Mouse (Mus musculus): Measurements from ENCODE around the gene Smg6. TPM values are rescaled to one million over a fixed set of nuclear protein-coding genes. Genes with fewer than 3 reads are reported as not detected.

The Smg6 gene
- polyA plus RNA-seq, 1 experiment from 2014 or later: 20.7 TPM

- H3K9me3 ChIP-seq (ENCODE audit: control insufficient read depth, low read length): no peaks in the 10 kb centered on the region
- no peaks in the 10 kb centered on the region for H3K36me3 ChIP-seq (ENCODE audit: control insufficient read depth, insufficient read depth, low read length)
- 77% methylated on average over 7 of the region's 7 CpGs for WGBS
- no peak overlapping the region for H3K9ac ChIP-seq (ENCODE audit: low read depth, low read length)
- no peak overlapping the region for H3K27ac ChIP-seq (ENCODE audit: low read depth, low read length)
- H3K4me2 ChIP-seq (replicated peaks; ENCODE audit: low read depth, low read length): no peak overlapping the region
- ATAC-seq (ENCODE audit: low FRiP score) (no peak), DNase-seq (ENCODE audit: low spot score) (no peak)
- H3K4me3 ChIP-seq (ENCODE audit: low read depth, low read length): no peak overlapping the region
- no peaks in the 10 kb centered on the region for H3K4me1 ChIP-seq (replicated peaks; ENCODE audit: control insufficient read depth, insufficient read depth, low read length)
- H3K27me3 ChIP-seq (ENCODE audit: control insufficient read depth, insufficient read depth, low read length): no peaks in the 10 kb centered on the region
These were observed 89.8 kb downstream of the Smg6 start for GRCm38 (mm10) chr11:75015453-75015871.

- no peaks in the 10 kb centered on the region for H3K27me3 ChIP-seq (ENCODE audit: control insufficient read depth, insufficient read depth, low read length)
- H3K36me3 ChIP-seq (ENCODE audit: control insufficient read depth, insufficient read depth, low read length): no peaks in the 10 kb centered on the region
- H3K9me3 ChIP-seq (ENCODE audit: control insufficient read depth, low read length): no peaks in the 10 kb centered on the region
- no peak overlapping the region for H3K4me2 ChIP-seq (replicated peaks; ENCODE audit: low read depth, low read length)
- no peak overlapping the region for H3K9ac ChIP-seq (ENCODE audit: low read depth, low read length)
- 94% methylated on average over 5 of the region's 5 CpGs for WGBS
- no peak overlapping the region for H3K27ac ChIP-seq (ENCODE audit: low read depth, low read length)
- DNase-seq (ENCODE audit: low spot score): no peak
- H3K4me1 ChIP-seq (replicated peaks; ENCODE audit: control insufficient read depth, insufficient read depth, low read length): no peaks in the 10 kb centered on the region
- no peak overlapping the region for H3K4me3 ChIP-seq (ENCODE audit: low read depth, low read length)
- ATAC-seq (ENCODE audit: low FRiP score): no peak
These were observed 90.8 kb downstream of the Smg6 start for GRCm38 (mm10) chr11:75016309-75016860.

DNA sequence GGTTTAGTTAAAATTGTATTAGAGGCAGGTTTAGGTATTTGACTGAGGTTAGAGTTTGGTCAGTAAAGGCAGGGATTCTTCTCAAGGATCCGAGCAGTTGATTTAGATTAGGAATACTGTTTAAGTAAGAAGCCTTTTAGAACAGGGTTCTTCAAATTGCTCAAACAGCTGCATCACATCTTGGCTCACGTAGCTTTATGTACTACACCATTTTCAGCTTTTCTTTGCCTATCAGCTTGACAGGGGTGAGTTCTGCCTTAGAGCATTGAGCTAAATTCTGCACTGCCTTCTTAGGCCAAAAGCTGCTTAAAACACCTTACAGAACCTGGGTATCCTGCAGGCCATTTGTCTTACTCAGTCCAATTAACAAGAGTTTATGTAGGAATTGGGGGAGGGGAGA, 92.2 kb downstream of the Smg6 start:
- no peak overlapping the region for H3K9ac ChIP-seq (ENCODE audit: low read depth, low read length)

DNA sequence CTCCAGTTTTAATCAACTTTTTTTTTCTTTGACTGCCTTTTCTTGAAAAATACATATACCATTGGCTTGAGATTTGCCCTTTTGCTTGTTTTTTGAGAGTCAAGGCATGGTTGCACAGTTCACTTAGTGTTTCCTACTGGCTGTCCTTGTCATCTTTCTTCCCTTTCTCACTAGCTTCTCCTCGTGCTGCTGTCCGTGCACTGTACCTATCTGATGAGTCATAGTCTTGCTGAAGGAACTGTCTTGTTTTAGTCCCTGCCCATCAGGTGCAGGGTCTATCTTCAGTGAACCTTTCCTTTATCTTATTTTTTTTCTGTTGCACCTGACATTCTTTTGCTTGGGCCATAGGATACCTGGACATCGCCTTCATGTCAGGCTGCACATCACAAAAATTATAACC, 101.4 kb downstream of the Smg6 start:
- 92% methylated on average over 3 of the region's 3 CpGs for WGBS
- Histone ChIP-seq H3K4me3 (ENCODE audit: low read depth, low read length) (no peak overlapping the region), H3K27ac (ENCODE audit: low read depth, low read length) (no peak overlapping the region), H3K4me1 (replicated peaks; ENCODE audit: control insufficient read depth, insufficient read depth, low read length) (no peaks in the 10 kb centered on the region), H3K36me3 (ENCODE audit: control insufficient read depth, insufficient read depth, low read length) (no peaks in the 10 kb centered on the region), H3K4me2 (replicated peaks; ENCODE audit: low read depth, low read length) (no peak overlapping the region), H3K9me3 (ENCODE audit: control insufficient read depth, low read length) (no peaks in the 10 kb centered on the region), H3K9ac (ENCODE audit: low read depth, low read length) (no peak overlapping the region), H3K27me3 (ENCODE audit: control insufficient read depth, insufficient read depth, low read length) (no peaks in the 10 kb centered on the region)
- no peak for DNase-seq (ENCODE audit: low spot score)
- no peak for ATAC-seq (ENCODE audit: low FRiP score)

More for the DNA sequence above, 92.2 kb downstream of the Smg6 start:
- 95% methylated on average over 2 of the region's 2 CpGs for WGBS
- H3K27ac ChIP-seq (ENCODE audit: low read depth, low read length): no peak overlapping the region
- no peak for DNase-seq (ENCODE audit: low spot score)
- no peaks in the 10 kb centered on the region for H3K9me3 ChIP-seq (ENCODE audit: control insufficient read depth, low read length)
- no peak overlapping the region for H3K4me3 ChIP-seq (ENCODE audit: low read depth, low read length)
- no peak overlapping the region for H3K4me2 ChIP-seq (replicated peaks; ENCODE audit: low read depth, low read length)
- no peaks in the 10 kb centered on the region for H3K36me3 ChIP-seq (ENCODE audit: control insufficient read depth, insufficient read depth, low read length)
- no peaks in the 10 kb centered on the region for H3K27me3 ChIP-seq (ENCODE audit: control insufficient read depth, insufficient read depth, low read length)
- no peaks in the 10 kb centered on the region for H3K4me1 ChIP-seq (replicated peaks; ENCODE audit: control insufficient read depth, insufficient read depth, low read length)
- ATAC-seq (ENCODE audit: low FRiP score): no peak

GRCm38 (mm10) chr11:75027616-75028015, 102.0 kb downstream of the Smg6 start:
- DNase-seq (ENCODE audit: low spot score): no peak
- 88% methylated on average over 2 of the region's 2 CpGs for WGBS
- no peaks in the 10 kb centered on the region for H3K4me1 ChIP-seq (replicated peaks; ENCODE audit: control insufficient read depth, insufficient read depth, low read length)
- no peaks in the 10 kb centered on the region for H3K27me3 ChIP-seq (ENCODE audit: control insufficient read depth, insufficient read depth, low read length)
- H3K36me3 ChIP-seq (ENCODE audit: control insufficient read depth, insufficient read depth, low read length): no peaks in the 10 kb centered on the region
- H3K9ac ChIP-seq (ENCODE audit: low read depth, low read length): no peak overlapping the region
- H3K27ac ChIP-seq (ENCODE audit: low read depth, low read length): no peak overlapping the region
- no peak overlapping the region for H3K4me3 ChIP-seq (ENCODE audit: low read depth, low read length)
- H3K9me3 ChIP-seq (ENCODE audit: control insufficient read depth, low read length): no peaks in the 10 kb centered on the region
- no peak for ATAC-seq (ENCODE audit: low FRiP score)
- H3K4me2 ChIP-seq (replicated peaks; ENCODE audit: low read depth, low read length): no peak overlapping the region

- WGBS: 70% methylated on average over 2 of the region's 2 CpGs
- no peaks in the 10 kb centered on the region for H3K4me1 ChIP-seq (replicated peaks; ENCODE audit: control insufficient read depth, insufficient read depth, low read length)
- no peak overlapping the region for H3K4me2 ChIP-seq (replicated peaks; ENCODE audit: low read depth, low read length)
- no peaks in the 10 kb centered on the region for H3K36me3 ChIP-seq (ENCODE audit: control insufficient read depth, insufficient read depth, low read length)
- H3K27me3 ChIP-seq (ENCODE audit: control insufficient read depth, insufficient read depth, low read length): no peaks in the 10 kb centered on the region
- no peaks in the 10 kb centered on the region for H3K9me3 ChIP-seq (ENCODE audit: control insufficient read depth, low read length)
- no peak overlapping the region for H3K27ac ChIP-seq (ENCODE audit: low read depth, low read length)
- ATAC-seq (ENCODE audit: low FRiP score) (no peak), DNase-seq (ENCODE audit: low spot score) (no peak)
- H3K9ac ChIP-seq (ENCODE audit: low read depth, low read length): no peak overlapping the region
- no peak overlapping the region for H3K4me3 ChIP-seq (ENCODE audit: low read depth, low read length)
These were observed 105.6 kb downstream of the Smg6 start for GRCm38 (mm10) chr11:75031251-75031650.

DNA sequence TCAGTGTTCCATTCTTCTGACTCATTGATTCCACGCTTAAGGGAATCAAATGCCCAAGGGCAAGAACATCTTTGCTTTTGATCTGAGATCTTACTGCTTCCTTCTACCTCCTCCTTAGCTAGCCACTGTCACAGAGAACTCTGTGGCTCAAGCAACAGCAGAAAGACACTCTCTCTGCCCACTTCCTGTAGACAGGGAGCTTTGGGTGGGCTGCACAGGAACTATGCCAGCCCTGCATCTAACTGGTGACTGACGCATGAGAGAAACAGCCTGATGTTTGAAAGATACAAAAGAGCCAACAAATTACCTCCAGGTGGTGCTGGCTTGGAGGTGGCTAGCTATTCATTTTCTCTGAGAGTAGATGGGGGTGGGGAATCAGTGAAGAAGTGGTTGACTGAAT, 107.3 kb downstream of the Smg6 start:
- no peak for ATAC-seq (ENCODE audit: low FRiP score)
- WGBS: 84% methylated on average over 2 of the region's 2 CpGs
- Histone ChIP-seq H3K4me1 (replicated peaks; ENCODE audit: control insufficient read depth, insufficient read depth, low read length) (no peaks in the 10 kb centered on the region), H3K9ac (ENCODE audit: low read depth, low read length) (no peak overlapping the region), H3K27me3 (ENCODE audit: control insufficient read depth, insufficient read depth, low read length) (no peaks in the 10 kb centered on the region), H3K27ac (ENCODE audit: low read depth, low read length) (no peak overlapping the region), H3K9me3 (ENCODE audit: control insufficient read depth, low read length) (no peaks in the 10 kb centered on the region), H3K36me3 (ENCODE audit: control insufficient read depth, insufficient read depth, low read length) (no peaks in the 10 kb centered on the region), H3K4me3 (ENCODE audit: low read depth, low read length) (no peak overlapping the region), H3K4me2 (replicated peaks; ENCODE audit: low read depth, low read length) (no peak overlapping the region)
- DNase-seq (ENCODE audit: low spot score): no peak

DNA sequence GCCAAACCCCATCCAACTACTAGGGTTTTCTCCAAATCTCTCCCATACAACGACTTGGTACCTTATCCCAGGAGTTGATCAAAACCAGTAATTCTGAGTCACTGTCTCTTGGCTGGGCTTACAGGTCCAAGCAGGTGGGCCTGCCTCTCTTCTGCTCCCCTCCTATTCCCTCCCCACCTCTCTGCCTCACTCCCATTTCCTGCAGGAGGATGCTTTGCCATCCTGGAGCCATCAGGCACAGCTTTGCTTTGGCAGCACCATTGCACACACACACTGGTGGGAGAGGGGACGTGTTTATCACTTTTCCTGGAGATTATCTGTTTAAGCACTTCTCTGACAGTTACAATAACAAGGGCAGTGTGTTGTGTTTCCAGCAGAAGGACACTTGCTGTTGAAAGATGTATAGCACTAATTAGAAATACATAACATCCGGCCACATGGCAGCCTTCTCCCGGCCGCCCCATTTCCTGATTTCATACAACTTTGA, 108.0 kb downstream of the Smg6 start:
- 86% methylated on average over 5 of the region's 5 CpGs for WGBS
- Histone ChIP-seq H3K4me1 (replicated peaks; ENCODE audit: control insufficient read depth, insufficient read depth, low read length) (no peaks in the 10 kb centered on the region), H3K9ac (ENCODE audit: low read depth, low read length) (no peak overlapping the region), H3K4me3 (ENCODE audit: low read depth, low read length) (no peak overlapping the region), H3K27me3 (ENCODE audit: control insufficient read depth, insufficient read depth, low read length) (no peaks in the 10 kb centered on the region), H3K27ac (ENCODE audit: low read depth, low read length) (no peak overlapping the region), H3K36me3 (ENCODE audit: control insufficient read depth, insufficient read depth, low read length) (no peaks in the 10 kb centered on the region), H3K4me2 (replicated peaks; ENCODE audit: low read depth, low read length) (no peak overlapping the region), H3K9me3 (ENCODE audit: control insufficient read depth, low read length) (no peaks in the 10 kb centered on the region)
- DNase-seq (ENCODE audit: low spot score): no peak
- no peak for ATAC-seq (ENCODE audit: low FRiP score)

GRCm38 (mm10) chr11:75034104-75034503, 108.5 kb downstream of the Smg6 start:
- H3K9ac ChIP-seq (ENCODE audit: low read depth, low read length): no peak overlapping the region
- no peak for DNase-seq (ENCODE audit: low spot score)
- 94% methylated on average over 3 of the region's 3 CpGs for WGBS

More at GRCm38 (mm10) chr11:75034104-75034503, 108.5 kb downstream of the Smg6 start:
- Histone ChIP-seq H3K27me3 (ENCODE audit: control insufficient read depth, insufficient read depth, low read length) (no peaks in the 10 kb centered on the region), H3K36me3 (ENCODE audit: control insufficient read depth, insufficient read depth, low read length) (no peaks in the 10 kb centered on the region), H3K27ac (ENCODE audit: low read depth, low read length) (no peak overlapping the region), H3K9me3 (ENCODE audit: control insufficient read depth, low read length) (no peaks in the 10 kb centered on the region), H3K4me1 (replicated peaks; ENCODE audit: control insufficient read depth, insufficient read depth, low read length) (no peaks in the 10 kb centered on the region), H3K4me2 (replicated peaks; ENCODE audit: low read depth, low read length) (no peak overlapping the region), H3K4me3 (ENCODE audit: low read depth, low read length) (no peak overlapping the region)
- no peak for ATAC-seq (ENCODE audit: low FRiP score)

All from hindbrain, embryonic 11.5 days (tissue).